Mouse (Mus musculus) ES-CJ7 (cell line): ENCODE data around the gene Mymk.

Experiments
- DNase-seq: peaks from one replicate; pipeline ENCODE4 v3.0.0; 2011; ENCODE audit warnings: low read depth, low spot score

Gene Mymk

GRCm38 (mm10) chr2:27071978-27072377, at the start of gene Mymk:
TSS of gene Mymk (minus strand) at chr2:27072179.
- DNase-seq = no peak

DNA sequence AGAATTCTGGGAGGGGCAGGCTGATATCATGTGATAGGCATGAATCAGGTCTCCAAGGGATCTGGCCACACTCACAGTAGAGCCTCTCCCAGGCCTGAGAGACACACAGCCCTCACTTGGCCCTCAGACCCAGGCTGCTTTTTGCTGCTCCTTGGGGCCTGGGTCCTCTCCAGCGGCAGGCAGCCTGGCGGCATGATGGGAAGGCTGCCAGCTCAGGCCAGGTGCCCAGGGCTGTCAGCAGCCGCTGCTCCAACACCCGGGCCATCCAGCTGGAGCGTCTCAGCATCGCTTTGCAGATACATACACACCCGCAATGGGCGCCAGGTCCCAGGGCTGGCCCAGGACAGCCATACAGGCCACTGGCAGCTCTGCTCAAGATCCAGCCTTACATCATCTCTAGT, 48.3 kb upstream of the Mymk start:
- DNase-seq = no peak

DNA sequence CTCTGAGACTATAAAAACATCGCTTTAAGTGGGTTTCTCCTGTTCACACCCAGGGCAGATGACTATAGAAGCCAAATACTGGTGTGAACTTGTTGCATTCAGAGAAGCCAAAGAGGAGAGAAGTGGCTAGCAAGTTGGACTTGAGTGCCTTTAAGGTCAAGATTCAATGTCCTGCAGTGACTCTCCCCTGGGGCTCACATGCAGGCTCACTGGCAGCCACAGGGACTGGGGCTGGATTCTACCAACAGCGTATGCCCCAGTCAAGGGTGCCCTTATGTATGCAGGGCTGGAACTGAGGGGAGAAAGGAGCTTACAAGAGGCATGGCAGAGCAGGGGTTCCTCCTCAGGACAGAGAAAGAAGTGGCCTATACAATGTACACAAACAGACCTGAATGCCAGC, 47.8 kb upstream of the Mymk start:
- DNase-seq = no peak

GRCm38 (mm10) chr2:27118452-27118851, 46.5 kb upstream of the Mymk start:
- no peak for DNase-seq

- DNase-seq = no peak
Observed at GRCm38 (mm10) chr2:27114169-27114568, 42.2 kb upstream of the Mymk start.

DNA sequence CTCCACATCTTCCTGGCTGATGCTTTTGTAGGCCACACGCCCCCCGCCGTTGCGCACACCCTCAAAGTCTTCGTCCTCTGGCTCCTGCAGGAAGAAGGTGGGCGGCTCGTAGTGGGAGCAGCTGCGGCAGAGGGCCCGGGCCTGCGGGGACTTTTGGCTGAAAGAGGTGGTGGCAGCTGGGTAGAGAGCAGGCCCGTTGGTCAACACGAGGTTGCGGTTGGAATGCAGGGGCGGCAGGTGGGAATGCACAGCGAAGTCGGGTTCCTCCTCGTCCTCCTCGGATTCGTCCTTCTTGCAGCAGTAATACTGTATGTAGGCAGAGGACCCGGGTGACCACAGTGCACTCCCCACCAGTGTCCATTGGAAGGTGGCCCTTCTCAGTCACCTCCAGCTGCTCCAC, 40.6 kb upstream of the Mymk start:
- DNase-seq = no peak

GRCm38 (mm10) chr2:27109052-27109451, 37.1 kb upstream of the Mymk start:
- no peak for DNase-seq

GRCm38 (mm10) chr2:27108144-27108543, 36.2 kb upstream of the Mymk start:
- DNase-seq = no peak

DNA sequence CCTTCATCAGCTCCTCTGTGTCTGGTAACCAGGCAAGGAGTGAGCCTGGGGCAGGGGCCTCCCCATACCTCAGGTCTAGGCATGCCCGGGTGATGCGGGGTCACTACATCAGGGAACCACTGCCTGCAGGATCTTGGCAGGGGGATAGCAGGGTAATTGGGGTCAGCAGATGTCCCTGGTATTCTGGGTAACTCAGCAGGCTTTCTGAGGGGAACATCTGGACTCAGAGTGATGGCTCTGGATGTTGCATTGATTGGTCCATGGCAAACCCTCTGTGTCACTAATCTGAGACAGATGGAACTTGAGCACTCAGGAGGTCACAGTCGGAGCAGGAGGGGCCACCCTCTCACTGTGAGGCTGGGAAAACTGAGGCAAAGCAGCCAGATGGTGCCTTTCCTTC, 34.8 kb upstream of the Mymk start:
- no peak for DNase-seq

- DNase-seq = no peak
Observed at GRCm38 (mm10) chr2:27103554-27103953, 31.6 kb upstream of the Mymk start.

DNA sequence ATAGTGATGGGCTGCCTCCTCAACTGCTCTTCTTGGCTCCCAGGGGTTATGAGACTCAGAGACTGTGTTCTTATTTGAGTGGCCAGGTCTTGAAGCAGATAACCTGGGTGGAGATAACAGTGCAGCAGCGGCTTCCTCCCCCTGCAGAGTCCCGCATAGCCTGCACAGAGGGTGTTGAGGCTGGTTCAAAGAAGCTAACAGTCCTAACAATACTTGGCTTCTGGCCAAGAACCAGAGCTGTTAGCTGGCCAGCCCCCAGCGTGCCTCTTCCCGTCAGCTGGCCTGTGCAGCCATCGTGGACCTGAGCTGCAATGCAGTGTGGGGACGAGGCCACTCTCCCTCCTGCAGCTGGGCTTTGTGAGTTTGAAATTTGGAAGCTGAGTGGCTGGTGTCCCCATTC, 25.8 kb upstream of the Mymk start:
- DNase-seq = no peak

DNA sequence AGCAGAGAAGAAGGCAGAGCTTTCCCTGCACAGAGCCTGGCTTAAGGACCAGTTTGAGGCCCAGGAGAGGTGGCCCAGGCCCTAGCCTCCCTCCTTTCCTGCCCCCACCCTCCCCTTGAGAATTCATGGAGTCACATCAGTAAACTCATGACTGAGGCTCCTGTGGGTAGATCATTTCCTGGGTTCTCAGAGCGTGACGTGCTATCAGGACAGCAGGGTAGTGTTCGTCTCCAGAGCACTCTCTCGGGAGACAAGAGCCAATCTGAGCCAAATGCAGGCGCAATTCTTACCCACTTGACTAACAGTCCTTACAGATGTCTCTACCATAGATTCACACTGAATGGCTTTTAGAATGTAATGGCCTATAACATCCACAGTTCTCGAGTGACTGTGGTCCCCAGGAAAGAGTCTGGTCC, 25.3 kb upstream of the Mymk start:
- no peak for DNase-seq

- DNase-seq = no peak
Observed at GRCm38 (mm10) chr2:27096341-27096981, 24.5 kb upstream of the Mymk start.

GRCm38 (mm10) chr2:27095178-27095577, 23.2 kb upstream of the Mymk start:
- DNase-seq = no peak

- no peak for DNase-seq
Observed at GRCm38 (mm10) chr2:27089238-27089637, 17.3 kb upstream of the Mymk start.

DNA sequence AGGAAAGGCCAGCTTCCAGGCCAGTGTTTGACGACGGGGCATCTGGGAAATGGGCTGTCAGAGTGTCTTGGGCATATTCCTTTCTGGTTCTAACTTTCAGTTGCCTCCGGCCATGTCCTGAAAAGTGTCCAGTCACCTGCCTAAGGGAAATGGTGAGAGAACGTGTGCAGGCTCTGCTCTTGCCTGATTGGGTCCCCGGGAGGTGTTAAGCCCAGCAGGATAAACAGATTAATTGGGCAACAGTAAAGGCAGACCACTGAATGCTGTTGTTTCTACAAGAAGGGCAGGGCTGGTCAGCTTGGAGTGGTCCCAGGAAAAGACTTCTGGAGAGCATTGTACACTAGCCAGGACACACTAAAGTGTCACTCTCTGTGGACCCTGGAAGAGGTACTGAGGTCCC, 16.7 kb upstream of the Mymk start:
- DNase-seq = no peak

GRCm38 (mm10) chr2:27088071-27088644, 16.2 kb upstream of the Mymk start:
- DNase-seq = no peak

DNA sequence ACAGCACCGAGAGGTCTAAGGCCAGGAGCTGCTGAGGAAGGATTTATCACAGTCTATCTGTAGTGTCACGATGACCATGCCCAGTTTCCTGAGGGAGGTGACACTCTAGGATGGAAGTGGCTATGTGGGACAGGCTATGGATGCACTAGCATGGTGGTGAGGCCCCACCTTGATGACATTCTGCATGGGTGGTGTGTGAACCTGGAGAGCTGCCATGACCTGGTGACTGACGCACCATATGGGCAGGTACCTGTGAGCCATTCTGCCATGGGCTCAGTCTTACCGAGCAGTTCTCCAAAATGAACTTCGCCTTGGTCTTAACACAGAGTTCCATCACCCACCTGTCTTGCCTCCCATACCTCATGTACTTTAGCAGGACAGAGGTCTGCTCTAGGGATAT, 15.6 kb upstream of the Mymk start:
- no peak for DNase-seq

GRCm38 (mm10) chr2:27086483-27087010, 14.6 kb upstream of the Mymk start:
- no peak for DNase-seq

- no peak for DNase-seq
Observed at GRCm38 (mm10) chr2:27085801-27086200, 13.8 kb upstream of the Mymk start.

- no peak for DNase-seq
Observed at GRCm38 (mm10) chr2:27084963-27085362, 13.0 kb upstream of the Mymk start.

- DNase-seq = no peak
Observed at GRCm38 (mm10) chr2:27083761-27084475, 11.9 kb upstream of the Mymk start.

- DNase-seq = no peak
Observed at GRCm38 (mm10) chr2:27079649-27080048, 7.7 kb upstream of the Mymk start.
